In the genomic region with DNA sequence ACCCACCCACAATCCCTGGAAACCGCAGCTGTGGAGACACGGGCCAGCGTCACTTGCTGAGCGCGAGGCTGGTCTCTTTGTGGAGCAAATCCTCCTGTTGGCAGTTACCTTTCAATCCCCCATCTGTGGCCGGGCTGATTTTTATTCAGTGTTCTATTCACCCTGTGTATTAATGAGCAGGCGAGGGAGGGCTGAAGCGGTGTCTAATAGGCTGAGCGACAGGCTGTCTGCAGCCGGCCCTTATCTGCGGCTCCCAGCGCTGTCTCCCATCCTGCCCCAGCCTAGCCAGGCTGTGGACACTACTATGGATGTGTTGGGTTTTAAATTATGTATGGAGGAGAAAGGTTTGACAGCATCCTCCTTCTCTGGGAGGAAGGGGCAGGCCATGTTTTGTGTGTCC, we compare ENCODE assay signal across 11 mouse cellular contexts.
A peak's percentile ranks its signal among the peaks of the same experiment; 100 is the strongest.
DNase-seq lines count a peak whose midpoint lies in the region; ATAC-seq lines count a peak whose summit lies in the region.
"Had no signal": no experiment of that assay in that cellular context is flagged by ENCODE, and none has a peak within 500 bp of the region (broad histone marks: within the 10 kb centered on the region; RNA-seq: fewer than 3 reads in every experiment).

No protein-coding gene starts in this region.

- intact Hi-C loops in gastrocnemius, postnatal 36 days (cut with DNase I) = no loop called here

- peak; percentile 69 for DNase-seq in embryo, embryonic 10.5 days (ENCODE audit: low spot score)
- peak; percentile 61 for DNase-seq in hindbrain, embryonic 14.5 days (ENCODE audit: low spot score)
- DNase-seq in midbrain, embryonic 14.5 days = peak; percentile 89
- DNase-seq in gastrocnemius, postnatal 36 days = no peak
- DNase-seq in lung, adult 18-20 months = no peak
- DNase-seq: lung, embryonic 14.5 days; right cerebral cortex, postnatal 4 days had no signal

- no peaks in the 10 kb centered on the region for H3K9me3 ChIP-seq in embryonic facial prominence, embryonic 12.5 days
- H3K9me3 ChIP-seq in hindbrain, embryonic 14.5 days (ENCODE audit: control insufficient read depth, low read length) = no peaks in the 10 kb centered on the region
- H3K9me3 ChIP-seq in midbrain, embryonic 14.5 days (ENCODE audit: control insufficient read depth, low read length) = no peaks in the 10 kb centered on the region
- H3K9me3 ChIP-seq: heart, embryonic 15.5 days had no signal

- H3K36me3 ChIP-seq in embryonic facial prominence, embryonic 12.5 days = no peaks in the 10 kb centered on the region
- H3K36me3 ChIP-seq in hindbrain, embryonic 14.5 days (replicated peaks; ENCODE audit: control insufficient read depth, insufficient read depth) = no peaks in the 10 kb centered on the region
- no peaks in the 10 kb centered on the region for H3K36me3 ChIP-seq in midbrain, embryonic 14.5 days (ENCODE audit: control insufficient read depth, insufficient read depth, low read length)
- H3K36me3 ChIP-seq: heart, embryonic 15.5 days had no signal

- H3K4me3 ChIP-seq in embryonic facial prominence, embryonic 12.5 days = no peak overlapping the region
- H3K4me3 ChIP-seq in hindbrain, embryonic 14.5 days (replicated peaks; ENCODE audit: low read length) = no peak overlapping the region
- H3K4me3 ChIP-seq in midbrain, embryonic 14.5 days (replicated peaks; ENCODE audit: low read depth, low read length) = no peak overlapping the region
- H3K4me3 ChIP-seq: heart, embryonic 15.5 days; myocyte had no signal

- H3K4me2 ChIP-seq in embryonic facial prominence, embryonic 12.5 days (replicated peaks) = no peak overlapping the region
- H3K4me2 ChIP-seq in hindbrain, embryonic 14.5 days (replicated peaks) = no peak overlapping the region
- peak overlapping the region; percentile 24 for H3K4me2 ChIP-seq in midbrain, embryonic 14.5 days (ENCODE audit: low read length)
- H3K4me2 ChIP-seq: heart, embryonic 15.5 days; lung, embryonic 14.5 days had no signal

- H3K27ac ChIP-seq in embryonic facial prominence, embryonic 12.5 days = no peak overlapping the region
- H3K27ac ChIP-seq in hindbrain, embryonic 14.5 days = peak overlapping the region; percentile 77
- peak overlapping the region; percentile 95 for H3K27ac ChIP-seq in midbrain, embryonic 14.5 days (replicated peaks; ENCODE audit: low read depth, low read length)
- H3K27ac ChIP-seq: heart, embryonic 15.5 days had no signal

- ATAC-seq in embryonic facial prominence, embryonic 12.5 days (ENCODE audit: insufficient number of reproducible peaks, insufficient read depth, low FRiP score, low TSS enrichment) = 0 out of 2 replicates have a peak, but pooled peaks have one; percentile 23
- ATAC-seq in hindbrain, embryonic 14.5 days (ENCODE audit: low FRiP score) = peak; percentile 77
- ATAC-seq in midbrain, embryonic 14.5 days (ENCODE audit: low FRiP score, low TSS enrichment) = peak; percentile 89
- no peak for ATAC-seq in granulocyte monocyte progenitor cell, adult 5-6 weeks (replicated peaks; ENCODE audit: poor library complexity, severe bottlenecking)

- H3K9ac ChIP-seq in embryonic facial prominence, embryonic 12.5 days = no peak overlapping the region
- H3K9ac ChIP-seq in hindbrain, embryonic 14.5 days = peak overlapping the region; percentile 39
- peak overlapping the region; percentile 36; the same call in 1 of the 2 replicates for H3K9ac ChIP-seq in midbrain, embryonic 14.5 days (replicated peaks; ENCODE audit: low read length)
- H3K9ac ChIP-seq: heart, embryonic 15.5 days; lung, embryonic 14.5 days had no signal

- peaks cover 43% of the 10 kb centered on the region for H3K4me1 ChIP-seq in embryonic facial prominence, embryonic 12.5 days
- H3K4me1 ChIP-seq in hindbrain, embryonic 14.5 days (replicated peaks; ENCODE audit: control insufficient read depth, insufficient read depth, low read length) = peaks cover 32% of the 10 kb centered on the region
- H3K4me1 ChIP-seq in midbrain, embryonic 14.5 days (ENCODE audit: control insufficient read depth, insufficient read depth, low read length) = peaks cover 53% of the 10 kb centered on the region
- H3K4me1 ChIP-seq: heart, embryonic 15.5 days had no signal

- no peaks in the 10 kb centered on the region for H3K27me3 ChIP-seq in embryonic facial prominence, embryonic 12.5 days
- H3K27me3 ChIP-seq in hindbrain, embryonic 14.5 days (ENCODE audit: control insufficient read depth, insufficient read depth, low read length) = no peaks in the 10 kb centered on the region; the same call in 1 of the 2 replicates
- H3K27me3 ChIP-seq in midbrain, embryonic 14.5 days (ENCODE audit: control insufficient read depth, insufficient read depth, low read length) = no peaks in the 10 kb centered on the region

- 70% methylated on average over 12 of the region's 12 CpGs for WGBS in embryonic facial prominence, embryonic 12.5 days
- whole genome bisulfite sequencing in hindbrain, embryonic 14.5 days = 14% methylated on average over 12 of the region's 12 CpGs
- WGBS in midbrain, embryonic 14.5 days = 3% methylated on average over 12 of the region's 12 CpGs

Comparison
In these comparisons a context has a peak if more than half of its experiments do, and no peak if none do; other contexts are left out.
1. DNase-seq: peak in embryo, embryonic 10.5 days (single experiment), hindbrain, embryonic 14.5 days (single experiment) and midbrain, embryonic 14.5 days (single experiment); none in gastrocnemius, postnatal 36 days (0 of 2) and lung, adult 18-20 months (0 of 2).